Mouse (Mus musculus) forebrain, embryonic 11.5 days (tissue): Measurements from ENCODE around the gene Wdfy4. TPM values are rescaled to one million over a fixed set of nuclear protein-coding genes. Genes with fewer than 3 reads are reported as not detected.

Experiments used
- ATAC-seq: fragments of 200-750 bp; cut with Nextera tagmentation; replicated peaks from 2 replicates; pipeline ENCODE4 v1.8.0; 2017; ENCODE audit warnings: moderate TSS enrichment; ENCODE audit not compliant: low FRiP score
- DNase-seq: peaks from one replicate; pipeline ENCODE4 v3.0.0-alpha.2; 2017; ENCODE audit warnings: low spot score
- H3K27ac ChIP-seq: fragments of 300-500 bp; sonication (generic); 2 replicates; pipeline ENCODE4 v1.5.1; 2014; ENCODE audit warnings: low read depth, low read length
- H3K27me3 ChIP-seq: fragments of 300-500 bp; sonication (generic); 2 replicates; pipeline ENCODE4 v1.6.1; 2014; ENCODE audit warnings: mild to moderate bottlenecking, low read length, mixed read lengths; ENCODE audit not compliant: control insufficient read depth, insufficient read depth
- H3K36me3 ChIP-seq: fragments of 300-500 bp; sonication (generic); 2 replicates; pipeline ENCODE4 v1.6.1; 2014; ENCODE audit warnings: mild to moderate bottlenecking, low read length, moderate library complexity, mixed read lengths; ENCODE audit not compliant: control insufficient read depth, insufficient read depth
- H3K4me1 ChIP-seq: fragments of 300-500 bp; sonication (generic); replicated peaks from 2 replicates; pipeline ENCODE4 v1.6.1; 2014; ENCODE audit warnings: low read length, mixed read lengths; ENCODE audit not compliant: control insufficient read depth, insufficient read depth
- H3K4me2 ChIP-seq: fragments of 300-500 bp; sonication (generic); 2 replicates; pipeline ENCODE4 v1.6.1; 2014; ENCODE audit warnings: low read depth, mild to moderate bottlenecking, low read length, moderate library complexity, mixed read lengths; ENCODE audit not compliant: severe bottlenecking
- H3K4me3 ChIP-seq: fragments of 300-500 bp; sonication (generic); 2 replicates; pipeline ENCODE4 v1.5.1; 2014; ENCODE audit warnings: low read depth, low read length
- H3K9ac ChIP-seq: fragments of 300-500 bp; sonication (generic); 2 replicates; pipeline ENCODE4 v1.6.1; 2014; ENCODE audit warnings: low read length
- H3K9me3 ChIP-seq: fragments of 300-500 bp; sonication (generic); 2 replicates; pipeline ENCODE4 v1.6.1; 2016; ENCODE audit warnings: low read length, mixed read lengths; ENCODE audit not compliant: control insufficient read depth
- WGBS: fragments of 180-500 bp; shearing (Covaris S2); extraction: QIAGEN DNeasy Blood & Tissue Kit; methylation state at CpG from one replicate; pipeline ENCODE4 v1.1.7; 2014; 5-methylcytosine and 5-hydroxymethylcytosine counted together
- polyA plus RNA-seq: library from polyadenylated mRNA; unstranded; fragments of >200 nt; fragmentation: Nextera tagmentation; extraction: Ambion mirVana; gene quantifications from 2 replicates; pipeline ENCODE4 v1.2.1, GENCODE M21; 2014

The Wdfy4 gene
- polyA plus RNA-seq, 1 experiment from 2014 or later, result 0.15 TPM

GRCm38 (mm10) chr14:33131044-33131758, 54.1 kb downstream of the Wdfy4 start:
- no peaks in the 10 kb centered on the region for H3K4me1 ChIP-seq
- no peak overlapping the region for H3K27ac ChIP-seq
- H3K9ac ChIP-seq, result no peak overlapping the region
- H3K9me3 ChIP-seq, result no peaks in the 10 kb centered on the region
- no peak overlapping the region for H3K4me3 ChIP-seq
- no peaks in the 10 kb centered on the region for H3K27me3 ChIP-seq
- WGBS, result 72% methylated on average over 7 of the region's 7 CpGs
- DNase-seq, result no peak
- ATAC-seq, result no peak
- H3K4me2 ChIP-seq, result no peak overlapping the region
- H3K36me3 ChIP-seq, result no peaks in the 10 kb centered on the region

GRCm38 (mm10) chr14:33116590-33116989, 68.7 kb downstream of the Wdfy4 start:
- H3K9ac ChIP-seq, result no peak overlapping the region
- H3K4me2 ChIP-seq, result no peak overlapping the region
- H3K4me3 ChIP-seq, result no peak overlapping the region
- no peaks in the 10 kb centered on the region for H3K27me3 ChIP-seq
- no peaks in the 10 kb centered on the region for H3K9me3 ChIP-seq
- H3K27ac ChIP-seq, result no peak overlapping the region
- 76% methylated on average over 1 of the region's 1 CpGs for WGBS
- DNase-seq (no peak), ATAC-seq (no peak)
- H3K36me3 ChIP-seq, result no peaks in the 10 kb centered on the region
- H3K4me1 ChIP-seq, result no peaks in the 10 kb centered on the region

DNA sequence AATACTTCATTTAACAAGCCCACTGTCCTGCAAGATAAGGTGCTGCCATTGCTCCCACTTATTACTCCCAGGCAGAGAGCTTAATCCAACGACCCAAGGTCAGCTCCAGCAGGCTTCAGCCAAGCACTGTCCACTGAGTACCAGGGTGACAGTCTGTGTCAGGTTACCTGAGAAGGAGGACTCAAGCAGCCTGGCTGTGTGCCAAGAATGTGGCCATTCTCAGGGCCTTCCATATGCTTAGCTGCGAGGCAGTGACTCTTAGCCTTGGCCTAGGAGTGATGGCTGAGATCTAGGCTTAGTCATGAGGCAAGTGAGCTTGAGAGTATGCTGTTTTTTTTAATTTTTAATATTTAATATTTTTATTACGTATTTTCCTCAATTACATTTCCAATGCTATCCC, 80.5 kb downstream of the Wdfy4 start:
- Histone ChIP-seq H3K4me1 (no peaks in the 10 kb centered on the region), H3K4me2 (no peak overlapping the region), H3K27ac (no peak overlapping the region), H3K36me3 (no peaks in the 10 kb centered on the region), H3K27me3 (no peaks in the 10 kb centered on the region), H3K4me3 (no peak overlapping the region), H3K9ac (no peak overlapping the region), H3K9me3 (no peaks in the 10 kb centered on the region)
- ATAC-seq (no peak), DNase-seq (no peak)
- 84% methylated on average over 3 of the region's 3 CpGs for WGBS

DNA sequence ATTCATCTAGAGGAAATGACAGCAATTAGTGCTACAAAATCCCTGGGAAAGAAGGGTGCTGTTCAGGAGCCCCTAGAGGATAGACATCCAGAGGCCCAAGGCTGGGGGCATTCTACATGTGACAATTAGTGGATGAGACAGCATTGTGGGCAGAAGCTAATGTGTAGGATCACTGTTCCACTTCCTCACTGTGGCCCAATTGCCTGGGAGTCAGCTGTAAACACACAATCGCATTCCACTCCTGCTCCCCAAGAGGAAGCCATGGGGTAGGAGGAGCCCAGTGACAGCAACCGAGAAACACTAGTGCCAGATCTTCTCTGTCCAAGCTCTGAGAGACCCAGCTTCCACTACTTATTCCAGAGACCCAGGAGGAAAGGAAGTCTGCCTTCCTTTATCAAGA, 83.7 kb downstream of the Wdfy4 start:
- Histone ChIP-seq H3K36me3 (no peaks in the 10 kb centered on the region), H3K27me3 (no peaks in the 10 kb centered on the region), H3K9me3 (no peaks in the 10 kb centered on the region), H3K4me1 (no peaks in the 10 kb centered on the region), H3K9ac (no peak overlapping the region), H3K4me2 (no peak overlapping the region), H3K4me3 (no peak overlapping the region), H3K27ac (no peak overlapping the region)
- ATAC-seq (no peak), DNase-seq (no peak)
- WGBS, result 67% methylated on average over 2 of the region's 2 CpGs

GRCm38 (mm10) chr14:33099926-33100325, 85.4 kb downstream of the Wdfy4 start:
- no peaks in the 10 kb centered on the region for H3K9me3 ChIP-seq
- H3K4me2 ChIP-seq, result no peak overlapping the region
- no peak for ATAC-seq
- H3K27me3 ChIP-seq, result no peaks in the 10 kb centered on the region
- H3K4me1 ChIP-seq, result no peaks in the 10 kb centered on the region
- no peak for DNase-seq
- no peak overlapping the region for H3K9ac ChIP-seq
- 85% methylated on average over 5 of the region's 5 CpGs for WGBS
- H3K36me3 ChIP-seq, result no peaks in the 10 kb centered on the region
- H3K4me3 ChIP-seq, result no peak overlapping the region
- H3K27ac ChIP-seq, result no peak overlapping the region

DNA sequence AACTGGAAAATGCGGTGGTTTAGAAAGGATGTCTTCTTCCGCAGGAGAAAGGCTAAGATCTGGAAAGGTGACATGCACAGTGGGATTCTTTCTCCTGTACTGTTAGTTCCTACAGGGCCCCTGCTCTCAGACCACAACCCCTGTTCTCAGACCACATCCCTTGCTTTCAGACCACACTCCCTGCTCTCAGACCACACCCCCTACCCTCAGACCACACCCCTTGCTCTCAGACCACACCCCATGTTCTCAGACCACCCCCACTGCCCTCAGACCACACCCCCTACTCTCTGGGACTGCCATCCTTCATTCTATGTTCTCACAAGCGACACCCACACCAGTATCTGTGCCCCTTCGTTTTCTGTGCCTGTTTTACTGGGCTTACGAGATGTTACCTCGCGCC, 86.2 kb downstream of the Wdfy4 start:
- DNase-seq, result no peak
- H3K4me1 ChIP-seq, result no peaks in the 10 kb centered on the region
- WGBS, result 68% methylated on average over 7 of the region's 7 CpGs
- no peak for ATAC-seq
- H3K4me2 ChIP-seq, result no peak overlapping the region
- no peak overlapping the region for H3K9ac ChIP-seq
- no peaks in the 10 kb centered on the region for H3K36me3 ChIP-seq
- no peaks in the 10 kb centered on the region for H3K27me3 ChIP-seq
- no peaks in the 10 kb centered on the region for H3K9me3 ChIP-seq
- H3K27ac ChIP-seq, result no peak overlapping the region
- no peak overlapping the region for H3K4me3 ChIP-seq

GRCm38 (mm10) chr14:33096462-33096861, 88.8 kb downstream of the Wdfy4 start:
- H3K4me1 ChIP-seq, result no peaks in the 10 kb centered on the region
- ATAC-seq (no peak), DNase-seq (no peak)
- 86% methylated on average over 5 of the region's 5 CpGs for WGBS
- no peak overlapping the region for H3K27ac ChIP-seq
- H3K27me3 ChIP-seq, result no peaks in the 10 kb centered on the region
- no peaks in the 10 kb centered on the region for H3K36me3 ChIP-seq
- no peak overlapping the region for H3K4me3 ChIP-seq
- H3K4me2 ChIP-seq, result no peak overlapping the region
- H3K9me3 ChIP-seq, result no peaks in the 10 kb centered on the region
- no peak overlapping the region for H3K9ac ChIP-seq

- H3K4me3 ChIP-seq, result no peak overlapping the region
- WGBS, result 87% methylated on average over 8 of the region's 8 CpGs
- no peak overlapping the region for H3K27ac ChIP-seq
- H3K9ac ChIP-seq, result no peak overlapping the region
- no peaks in the 10 kb centered on the region for H3K9me3 ChIP-seq
- no peaks in the 10 kb centered on the region for H3K27me3 ChIP-seq
- no peaks in the 10 kb centered on the region for H3K36me3 ChIP-seq
- H3K4me1 ChIP-seq, result no peaks in the 10 kb centered on the region
- no peak for DNase-seq
- H3K4me2 ChIP-seq, result no peak overlapping the region
- ATAC-seq, result no peak
These were observed 102.0 kb downstream of the Wdfy4 start for GRCm38 (mm10) chr14:33083326-33083725.

GRCm38 (mm10) chr14:33082301-33082700, 103.0 kb downstream of the Wdfy4 start:
- Histone ChIP-seq H3K9me3 (no peaks in the 10 kb centered on the region), H3K27ac (no peak overlapping the region), H3K4me2 (no peak overlapping the region), H3K9ac (no peak overlapping the region), H3K27me3 (no peaks in the 10 kb centered on the region), H3K4me3 (no peak overlapping the region), H3K36me3 (no peaks in the 10 kb centered on the region), H3K4me1 (no peaks in the 10 kb centered on the region)
- no peak for ATAC-seq
- DNase-seq, result no peak
- WGBS, result 88% methylated on average over 1 of the region's 1 CpGs
